Mouse (Mus musculus) bone marrow macrophage, adult 2 months (primary cell): Measurements from ENCODE around the gene Tns3. TPM values are rescaled to one million over a fixed set of nuclear protein-coding genes. Genes with fewer than 3 reads are reported as not detected.

Experiments
- H3K27ac ChIP-seq: 2 replicates; pipeline ENCODE4 v1.5.1; 2012; ENCODE audit warnings: low read depth, low read length; ENCODE audit not compliant: insufficient read depth
- H3K4me1 ChIP-seq: 2 replicates; pipeline ENCODE4 v1.6.1; 2012; ENCODE audit warnings: low read length; ENCODE audit not compliant: control insufficient read depth, insufficient read depth
- H3K4me3 ChIP-seq: 2 replicates; pipeline ENCODE4 v1.5.1; 2012; ENCODE audit warnings: mild to moderate bottlenecking, low read length, moderate library complexity; ENCODE audit not compliant: insufficient read depth
- CTCF ChIP-seq: IDR thresholded peaks from 2 replicates; pipeline ENCODE4 v1.5.1; 2012; ENCODE audit warnings: low read depth, mild to moderate bottlenecking, low read length, moderate library complexity
- POLR2A ChIP-seq: IDR thresholded peaks from 2 replicates; pipeline ENCODE4 v1.6.1; 2012; ENCODE audit warnings: mild to moderate bottlenecking, low read depth, low read length, borderline replicate concordance
- polyA plus RNA-seq: library from polyadenylated mRNA; stranded (reverse); fragments of >200 nt; gene quantifications from 2 replicates; pipeline ENCODE4 v1.2.4, GENCODE M21; 2012; ENCODE audit not compliant: missing spikeins, insufficient read depth, insufficient read length

Gene Tns3
- polyA plus RNA-seq, 1 experiment: 102 TPM

DNA sequence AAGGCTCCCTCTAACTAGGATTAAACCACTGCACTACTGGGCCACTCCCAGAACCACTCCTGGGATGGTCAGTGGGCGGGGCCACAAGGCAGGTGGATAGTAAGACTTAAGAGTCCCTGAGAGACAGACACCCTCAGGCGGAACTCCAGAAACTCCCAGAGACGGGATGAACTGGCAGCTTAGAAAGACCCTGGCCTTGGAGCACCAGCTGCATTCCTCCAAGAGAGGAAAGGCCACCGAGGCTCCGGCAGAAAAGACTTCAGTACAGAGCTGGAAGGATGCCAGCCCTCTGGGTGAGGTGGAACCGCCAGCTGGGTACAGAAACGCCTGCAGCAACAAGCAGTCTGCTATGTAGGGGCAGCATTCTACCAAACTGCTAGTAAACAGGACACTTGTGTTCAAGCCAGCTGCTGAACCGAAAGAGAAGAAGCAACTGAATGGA is 218.4 kb downstream of the Tns3 start:
- H3K4me3 ChIP-seq: no peak overlapping the region
- no peak for TF ChIP-seq POLR2A
- TF ChIP-seq CTCF: no peak
- H3K27ac ChIP-seq: no peak overlapping the region
- peaks cover 38% of the 10 kb centered on the region for H3K4me1 ChIP-seq

DNA sequence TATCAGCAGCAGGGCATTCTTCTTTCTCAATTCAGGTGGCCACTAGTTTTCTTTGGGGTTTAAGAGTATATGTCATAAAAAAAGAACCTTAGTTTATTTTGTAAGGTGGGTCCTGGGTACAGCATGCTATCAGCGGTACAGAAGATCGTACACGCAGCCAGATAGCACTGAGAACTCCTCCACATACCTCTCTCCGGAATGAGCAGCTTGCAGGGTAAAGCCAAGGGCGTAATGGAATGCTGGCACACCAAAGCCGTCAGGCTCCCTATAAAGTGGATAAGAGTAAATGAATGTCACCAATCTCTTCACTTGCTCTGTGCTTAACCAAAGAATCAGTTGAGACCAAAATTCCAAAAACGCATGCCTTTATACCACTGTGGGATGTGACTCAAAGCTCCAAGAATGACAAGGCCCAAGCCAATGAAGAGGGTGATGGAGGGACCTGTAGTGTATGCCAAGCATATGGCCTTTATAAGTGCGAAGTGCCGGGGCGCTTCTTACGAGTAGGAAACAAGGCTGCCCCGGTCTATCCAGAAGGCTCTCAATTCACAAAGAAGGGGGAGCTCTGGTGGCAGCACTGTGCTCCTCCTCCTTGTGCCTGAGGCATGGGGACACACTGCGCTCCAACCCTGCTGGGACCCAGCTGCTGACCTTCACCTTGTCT is 219.4 kb downstream of the Tns3 start:
- Histone ChIP-seq H3K4me1 (peaks cover 43% of the 10 kb centered on the region), H3K27ac (peak overlapping the region; percentile 54), H3K4me3 (no peak overlapping the region)
- TF ChIP-seq CTCF (no peak), POLR2A (no peak)

DNA sequence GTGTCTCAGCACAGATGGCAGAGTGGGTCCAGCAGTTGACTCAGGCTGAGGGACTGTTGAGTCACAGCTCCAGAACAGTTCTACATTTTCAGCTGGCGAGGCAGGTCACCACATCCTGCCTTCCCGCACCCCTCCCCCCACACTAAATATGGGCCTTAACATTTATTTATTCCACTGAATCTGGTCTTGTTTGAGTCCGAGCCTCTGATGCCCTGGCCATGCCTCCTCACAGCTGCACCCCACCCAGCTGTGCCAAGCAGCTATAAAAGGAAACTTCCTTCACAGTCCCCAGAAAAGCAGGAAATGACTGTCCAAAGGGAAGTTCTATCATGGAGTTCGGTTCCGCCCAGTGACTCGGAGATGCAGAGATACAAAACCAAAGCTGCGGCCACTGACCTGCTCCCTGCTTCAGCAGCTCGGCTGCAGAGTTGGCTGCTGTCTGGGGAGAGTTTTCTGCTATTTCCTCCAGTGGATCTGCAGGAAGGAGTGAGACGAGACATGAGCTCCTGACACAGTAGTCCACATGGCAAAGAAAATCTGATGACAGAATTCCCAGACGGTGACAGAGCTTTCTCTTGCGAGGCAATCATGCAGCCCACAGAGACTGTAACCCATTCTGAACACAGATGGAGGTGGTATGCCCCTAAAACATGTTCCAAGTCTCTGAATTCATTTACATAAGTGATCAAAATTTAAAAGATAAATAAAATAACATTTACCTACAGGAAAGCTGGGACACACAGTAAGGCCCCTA is 220.6 kb downstream of the Tns3 start:
- H3K4me1 ChIP-seq: peaks cover 53% of the 10 kb centered on the region
- peak overlapping the region; percentile 80 for H3K27ac ChIP-seq
- no peak for TF ChIP-seq POLR2A
- TF ChIP-seq CTCF: no peak
- H3K4me3 ChIP-seq: 0 out of 2 replicates have a peak overlapping the region, but pooled peaks have one; percentile 9

DNA sequence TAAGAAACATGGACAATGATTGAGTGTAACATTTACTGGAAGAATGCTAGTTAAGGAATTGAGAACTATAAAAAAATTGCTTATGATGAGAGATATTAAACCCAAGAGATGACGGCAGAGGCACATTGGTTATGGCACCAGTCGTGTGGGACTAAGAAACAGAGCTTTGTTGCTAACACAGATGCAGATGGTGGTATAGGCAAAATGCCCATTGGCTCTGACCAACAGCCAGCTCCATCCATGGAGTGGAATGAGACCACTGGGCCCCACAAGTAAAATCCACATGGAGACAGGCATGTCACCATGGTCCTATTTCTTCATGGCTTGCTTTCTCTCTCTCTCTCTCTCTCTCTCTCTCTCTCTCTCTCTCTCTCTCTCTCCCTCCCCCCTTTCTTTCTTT is 223.6 kb downstream of the Tns3 start:
- Histone ChIP-seq H3K4me3 (no peak overlapping the region), H3K4me1 (peaks cover 45% of the 10 kb centered on the region), H3K27ac (no peak overlapping the region)
- no peak for TF ChIP-seq POLR2A
- TF ChIP-seq CTCF: no peak

DNA sequence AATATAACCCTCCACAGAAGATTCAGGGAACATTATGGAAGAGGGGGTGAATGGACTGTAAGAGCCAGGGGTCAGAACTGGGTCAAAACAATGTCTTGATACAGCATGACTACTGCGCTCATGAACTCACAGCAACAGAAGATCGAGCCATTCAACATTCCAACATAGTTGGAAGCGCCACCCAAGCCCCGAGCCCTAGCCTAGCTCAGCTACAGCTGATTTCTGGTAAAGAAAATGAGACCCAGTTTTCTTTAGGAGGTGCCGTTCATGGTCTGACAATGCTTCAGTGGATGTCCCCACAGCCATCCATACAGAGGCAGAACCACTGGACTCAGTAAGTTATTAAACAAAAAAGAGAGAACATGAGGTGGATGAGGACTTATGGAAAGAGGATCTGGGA is 224.1 kb downstream of the Tns3 start:
- Histone ChIP-seq H3K27ac (no peak overlapping the region), H3K4me1 (peaks cover 43% of the 10 kb centered on the region), H3K4me3 (no peak overlapping the region)
- TF ChIP-seq CTCF (no peak), POLR2A (no peak)

DNA sequence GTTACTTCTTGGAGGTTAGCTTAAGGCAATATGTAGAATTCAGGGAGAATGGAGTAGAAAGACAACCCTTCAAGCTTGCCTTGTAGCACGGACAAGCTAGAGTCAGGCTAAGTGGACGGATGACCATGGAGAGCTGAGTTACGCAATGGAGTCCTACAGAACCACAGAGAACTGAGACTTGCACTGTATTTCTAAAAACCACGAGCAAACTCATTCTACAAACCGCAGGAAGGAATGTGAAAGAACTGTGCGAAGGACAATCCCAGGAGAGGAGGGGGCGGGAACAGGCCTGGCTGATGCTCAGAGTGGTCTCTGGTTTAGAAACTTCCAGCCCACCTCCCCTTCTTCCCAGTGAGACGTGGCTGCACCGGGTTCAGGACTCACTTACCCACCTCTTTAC is 225.3 kb downstream of the Tns3 start:
- Histone ChIP-seq H3K4me3 (no peak overlapping the region), H3K27ac (no peak overlapping the region), H3K4me1 (peaks cover 36% of the 10 kb centered on the region)
- TF ChIP-seq POLR2A: no peak
- no peak for TF ChIP-seq CTCF

DNA sequence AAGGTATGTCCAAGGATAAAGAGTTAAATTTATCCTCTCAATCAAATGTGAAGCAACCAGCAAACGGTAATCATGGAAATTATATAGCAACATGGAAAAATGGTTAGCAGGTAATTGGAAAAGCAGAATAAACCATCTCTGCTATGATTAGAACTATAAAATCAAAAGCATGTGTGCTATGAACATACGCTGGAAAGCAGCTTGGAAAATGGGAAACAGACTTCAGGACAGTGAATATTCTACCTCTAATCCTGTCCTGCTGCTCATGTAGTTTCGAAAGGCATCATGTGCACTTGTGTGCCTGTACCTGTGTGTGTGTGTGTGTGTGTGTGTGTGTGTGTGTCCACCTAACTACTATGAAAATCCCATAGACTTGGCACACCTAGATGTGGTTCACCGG is 226.1 kb downstream of the Tns3 start:
- TF ChIP-seq POLR2A: no peak
- TF ChIP-seq CTCF: no peak
- Histone ChIP-seq H3K27ac (no peak overlapping the region), H3K4me1 (peaks cover 30% of the 10 kb centered on the region), H3K4me3 (no peak overlapping the region)

DNA sequence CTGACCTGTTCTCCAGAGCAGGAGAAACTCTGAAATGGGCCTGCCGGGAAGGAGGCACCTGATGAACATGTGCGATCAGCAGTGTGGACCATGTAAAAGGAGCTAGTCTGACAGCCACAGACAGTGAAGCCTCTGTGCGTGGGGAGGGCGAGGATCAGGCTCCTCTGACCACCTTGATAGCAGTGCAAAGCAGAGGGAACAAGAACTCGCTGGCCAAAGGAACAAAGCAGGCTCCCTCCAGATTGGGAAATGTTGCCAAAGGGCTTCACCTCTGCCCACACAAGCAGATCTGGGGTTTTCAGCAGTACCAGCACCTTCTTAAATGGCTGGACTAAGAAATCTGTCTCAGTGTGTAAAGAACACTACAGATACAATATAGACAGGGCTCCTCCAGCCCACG is 229.2 kb downstream of the Tns3 start:
- TF ChIP-seq CTCF: no peak
- TF ChIP-seq POLR2A: no peak
- Histone ChIP-seq H3K27ac (no peak overlapping the region), H3K4me3 (no peak overlapping the region), H3K4me1 (peaks cover 12% of the 10 kb centered on the region)

DNA sequence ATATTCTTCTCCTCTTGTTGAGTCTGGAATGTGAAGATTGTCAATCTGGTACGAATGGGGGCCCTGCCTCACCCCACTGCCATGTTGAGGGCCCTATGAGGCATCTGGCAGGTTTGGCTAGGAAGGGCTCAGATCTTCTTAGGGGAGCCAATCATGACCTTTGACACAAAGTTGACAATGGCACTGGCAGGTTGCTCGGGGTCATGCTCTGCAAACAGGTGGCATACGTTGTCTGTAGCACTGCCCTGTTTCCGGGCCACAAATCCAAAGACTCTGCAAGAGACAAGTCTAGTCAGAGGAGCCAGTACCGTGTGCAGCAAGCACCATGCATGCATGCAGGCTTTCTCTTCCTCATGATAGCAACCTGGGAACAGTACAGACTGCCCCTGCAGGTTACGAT is 230.0 kb downstream of the Tns3 start:
- Histone ChIP-seq H3K27ac (no peak overlapping the region), H3K4me3 (no peak overlapping the region), H3K4me1 (peaks cover 8% of the 10 kb centered on the region)
- TF ChIP-seq CTCF (no peak), POLR2A (no peak)

DNA sequence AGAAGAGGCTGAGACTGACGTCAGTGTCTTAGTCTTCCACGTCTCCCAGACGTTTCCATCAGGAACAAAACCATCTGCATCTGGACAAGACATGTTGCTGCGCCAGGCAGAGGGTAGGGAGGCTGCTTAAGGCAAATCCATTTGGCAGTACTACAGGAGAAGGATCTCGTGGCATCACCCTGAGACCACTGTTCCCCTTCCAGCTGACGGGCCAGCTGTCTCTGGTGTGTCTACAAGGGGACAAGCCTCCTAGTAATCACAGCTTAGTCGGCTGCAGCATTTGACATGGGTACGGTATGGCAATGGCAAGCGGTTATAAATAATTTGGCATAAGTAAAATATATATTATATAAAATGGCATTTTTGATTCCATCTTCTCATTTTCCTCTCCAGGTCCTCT is 230.9 kb downstream of the Tns3 start:
- Histone ChIP-seq H3K27ac (no peak overlapping the region), H3K4me3 (no peak overlapping the region), H3K4me1 (no peaks in the 10 kb centered on the region)
- TF ChIP-seq CTCF (no peak), POLR2A (no peak)
